In the genomic region with DNA sequence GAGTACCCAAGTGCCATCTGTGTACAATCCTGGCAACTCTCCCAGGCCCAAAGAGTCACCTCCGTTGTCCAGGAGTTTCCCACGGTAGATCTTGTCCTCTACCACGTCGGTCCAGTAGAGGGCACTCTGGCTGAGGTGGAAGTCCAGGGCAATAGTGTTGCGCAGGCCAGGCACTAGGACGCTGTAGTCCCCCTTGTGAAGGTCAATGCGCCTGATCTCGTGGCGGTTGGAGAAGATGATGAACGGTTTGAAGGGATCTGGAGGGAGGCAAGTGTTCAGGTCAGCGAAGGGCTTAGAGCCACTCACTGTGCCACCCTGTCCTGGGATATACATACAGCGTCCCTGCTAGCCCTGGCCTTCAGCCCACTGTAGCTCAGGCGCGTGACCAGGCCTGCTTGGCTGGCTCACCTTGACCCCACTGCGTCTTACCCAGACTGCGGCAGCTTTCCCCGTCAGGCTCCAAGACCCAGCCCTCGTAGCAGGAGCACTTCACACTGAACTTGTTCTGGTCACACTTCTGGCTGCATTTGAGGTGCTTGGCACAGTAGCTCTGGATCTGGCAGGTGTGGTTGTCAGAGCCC, we compare ENCODE assay signal across 8 mouse cellular contexts. TPM values are rescaled to one million over a fixed set of nuclear protein-coding genes. Genes with fewer than 3 reads are reported as not detected.
A peak's percentile ranks its signal among the peaks of the same experiment; 100 is the strongest.
DNase-seq lines count a peak whose midpoint lies in the region; ATAC-seq lines count a peak whose summit lies in the region.

No protein-coding gene starts in this region.

- no peak overlapping the region for H3K4me3 ChIP-seq in hindbrain, embryonic 10.5 days
- no peak overlapping the region for H3K4me3 ChIP-seq in hindbrain, embryonic 12.5 days
- no peak overlapping the region for H3K4me3 ChIP-seq in midbrain, embryonic 13.5 days (replicated peaks)
- H3K4me3 ChIP-seq in stomach, embryonic 15.5 days (replicated peaks): no peak overlapping the region

- no peaks in the 10 kb centered on the region for H3K4me1 ChIP-seq in hindbrain, embryonic 10.5 days (replicated peaks)
- no peaks in the 10 kb centered on the region for H3K4me1 ChIP-seq in hindbrain, embryonic 12.5 days
- H3K4me1 ChIP-seq in midbrain, embryonic 13.5 days (replicated peaks): no peaks in the 10 kb centered on the region
- no peaks in the 10 kb centered on the region for H3K4me1 ChIP-seq in stomach, embryonic 15.5 days

- no peaks in the 10 kb centered on the region for H3K9me3 ChIP-seq in hindbrain, embryonic 10.5 days
- H3K9me3 ChIP-seq in hindbrain, embryonic 12.5 days (replicated peaks): no peaks in the 10 kb centered on the region
- H3K9me3 ChIP-seq in midbrain, embryonic 13.5 days: no peaks in the 10 kb centered on the region
- no peaks in the 10 kb centered on the region for H3K9me3 ChIP-seq in stomach, embryonic 15.5 days

- H3K36me3 ChIP-seq in hindbrain, embryonic 10.5 days: peaks cover 100% of the 10 kb centered on the region
- peaks cover 98% of the 10 kb centered on the region for H3K36me3 ChIP-seq in hindbrain, embryonic 12.5 days
- peaks cover 99% of the 10 kb centered on the region for H3K36me3 ChIP-seq in midbrain, embryonic 13.5 days
- H3K36me3 ChIP-seq in stomach, embryonic 15.5 days: peaks cover 57% of the 10 kb centered on the region

- H3K9ac ChIP-seq in hindbrain, embryonic 12.5 days: no peak overlapping the region
- H3K9ac ChIP-seq in midbrain, embryonic 13.5 days (replicated peaks): no peak overlapping the region
- no peak overlapping the region for H3K9ac ChIP-seq in stomach, embryonic 15.5 days

- no peak overlapping the region for H3K4me2 ChIP-seq in hindbrain, embryonic 12.5 days (replicated peaks)
- no peak overlapping the region for H3K4me2 ChIP-seq in midbrain, embryonic 13.5 days (replicated peaks)
- H3K4me2 ChIP-seq in stomach, embryonic 15.5 days: no peak overlapping the region

- no peaks in the 10 kb centered on the region; the same call in 1 of the 2 replicates for H3K27me3 ChIP-seq in hindbrain, embryonic 10.5 days (ENCODE audit: insufficient read depth, poor library complexity, severe bottlenecking)
- no peaks in the 10 kb centered on the region for H3K27me3 ChIP-seq in hindbrain, embryonic 12.5 days
- no peaks in the 10 kb centered on the region for H3K27me3 ChIP-seq in midbrain, embryonic 13.5 days
- H3K27me3 ChIP-seq in stomach, embryonic 15.5 days (replicated peaks): no peaks in the 10 kb centered on the region

- peak; percentile 41 for DNase-seq in hindbrain, embryonic 10.5 days (ENCODE audit: low spot score)
- DNase-seq in Muller cell, postnatal 12 days (ENCODE audit: inconsistent ontology term): peak; percentile 75
- DNase-seq in cerebellum, adult 9-11 months: peak; percentile 85
- peak; percentile 76 for DNase-seq in heart, adult 8-10 months (ENCODE audit: low spot score)
- DNase-seq in kidney, postnatal 14 days: peak; percentile 74

- H3K27ac ChIP-seq in hindbrain, embryonic 10.5 days: no peak overlapping the region
- H3K27ac ChIP-seq in hindbrain, embryonic 12.5 days: no peak overlapping the region
- H3K27ac ChIP-seq in midbrain, embryonic 13.5 days: no peak overlapping the region
- H3K27ac ChIP-seq in stomach, embryonic 15.5 days: no peak overlapping the region

- no peak for ATAC-seq in hindbrain, embryonic 12.5 days (ENCODE audit: low FRiP score)
- peak; percentile 55; the same call in 1 of the 2 replicates for ATAC-seq in midbrain, embryonic 13.5 days
- ATAC-seq in stomach, embryonic 15.5 days (ENCODE audit: insufficient read depth, low FRiP score, low read depth): peak; percentile 34; the same call in 1 of the 2 replicates

- 68% methylated on average over 18 of the region's 18 CpGs for WGBS in hindbrain, embryonic 10.5 days
- 71% methylated on average over 18 of the region's 18 CpGs for WGBS in hindbrain, embryonic 12.5 days
- WGBS in midbrain, embryonic 13.5 days: 71% methylated on average over 18 of the region's 18 CpGs
- WGBS in stomach, embryonic 15.5 days: 57% methylated on average over 18 of the region's 18 CpGs

RNA-seq across cellular contexts. Expression of a gene that starts 42.1 kb away (rescaled TPM):
- 23.1 and 70.9 TPM in 2 replicates for polyA plus RNA-seq in hindbrain, embryonic 10.5 days (2016; fragmentation: Nextera tagmentation; extraction: Ambion mirVana)
- 101 and 109 TPM in 2 replicates for polyA plus RNA-seq in hindbrain, embryonic 12.5 days (2016; fragmentation: Nextera tagmentation; extraction: Ambion mirVana)
- under 1 TPM; 0.22 to 0.66 (median 0.50) TPM for total RNA-seq in heart, adult 8-10 months (2022)
- polyA plus RNA-seq in midbrain, embryonic 13.5 days (2015; fragmentation: Nextera tagmentation; extraction: Ambion mirVana): 78.8 and 83.9 TPM in 2 replicates
- polyA plus RNA-seq in stomach, embryonic 15.5 days (2015; fragmentation: Nextera tagmentation; extraction: Ambion mirVana): 5.0 and 5.4 TPM in 2 replicates

RNA-seq across cellular contexts. Expression of a gene that starts 44.5 kb away (rescaled TPM):
- 55.7 and 71.7 TPM in 2 replicates for polyA plus RNA-seq in hindbrain, embryonic 10.5 days (2016; fragmentation: Nextera tagmentation; extraction: Ambion mirVana)
- 111 and 115 TPM in 2 replicates for polyA plus RNA-seq in hindbrain, embryonic 12.5 days (2016; fragmentation: Nextera tagmentation; extraction: Ambion mirVana)
- total RNA-seq in heart, adult 8-10 months (2022): 10 to 100 TPM; 64.0 to 88.9 (median 74.0) TPM
- polyA plus RNA-seq in midbrain, embryonic 13.5 days (2015; fragmentation: Nextera tagmentation; extraction: Ambion mirVana): 98.2 and 99.4 TPM in 2 replicates
- 77.0 and 87.0 TPM in 2 replicates for polyA plus RNA-seq in stomach, embryonic 15.5 days (2015; fragmentation: Nextera tagmentation; extraction: Ambion mirVana)

RNA-seq across cellular contexts. Expression of a gene that starts 54.2 kb away (rescaled TPM):
- 103 and 118 TPM in 2 replicates for polyA plus RNA-seq in hindbrain, embryonic 10.5 days (2016; fragmentation: Nextera tagmentation; extraction: Ambion mirVana)
- polyA plus RNA-seq in hindbrain, embryonic 12.5 days (2016; fragmentation: Nextera tagmentation; extraction: Ambion mirVana): 67.1 and 67.5 TPM in 2 replicates
- total RNA-seq in heart, adult 8-10 months (2022): 10 to 100 TPM; 41.6 to 48.4 (median 44.5) TPM
- polyA plus RNA-seq in midbrain, embryonic 13.5 days (2015; fragmentation: Nextera tagmentation; extraction: Ambion mirVana): 54.3 and 56.2 TPM in 2 replicates
- 142 and 144 TPM in 2 replicates for polyA plus RNA-seq in stomach, embryonic 15.5 days (2015; fragmentation: Nextera tagmentation; extraction: Ambion mirVana)
